Mouse (Mus musculus): ENCODE measurements at regions not wholly inside any gene's neighbourhood (a gene's known extent, or its start where the extent isn't known, plus 50 kb on each side); places are given as distances from the start of the nearest gene placed in this dataset.

GRCm38 (mm10) chr10:103673765-103674164 lies 306.2 kb downstream of the Slc6a15 start:
- Histone ChIP-seq H3K27me3 (replicated peaks; ENCODE audit: control insufficient read depth, insufficient read depth, low read length) (no peaks in the 10 kb centered on the region), H3K4me3 (ENCODE audit: low read depth, low read length) (no peak overlapping the region), H3K4me1 (replicated peaks; ENCODE audit: control insufficient read depth, insufficient read depth, low read length) (no peaks in the 10 kb centered on the region), H3K9ac (ENCODE audit: low read length) (no peak overlapping the region), H3K4me2 (ENCODE audit: low read length) (no peak overlapping the region), H3K27ac (ENCODE audit: low read depth) (no peak overlapping the region), H3K36me3 (ENCODE audit: control insufficient read depth, insufficient read depth, low read length) (no peaks in the 10 kb centered on the region), H3K9me3 (ENCODE audit: control insufficient read depth, low read length) (no peaks in the 10 kb centered on the region)
- ATAC-seq (replicated peaks; ENCODE audit: low FRiP score, low TSS enrichment, low read depth) (no peak), DNase-seq (ENCODE audit: low spot score) (no peak)
- WGBS = 88% methylated on average over 3 of the region's 3 CpGs

GRCm38 (mm10) chr10:103692682-103693081 lies 325.1 kb downstream of the Slc6a15 start:
- Histone ChIP-seq H3K36me3 (ENCODE audit: control insufficient read depth, insufficient read depth, low read length) (no peaks in the 10 kb centered on the region), H3K9ac (ENCODE audit: low read length) (no peak overlapping the region), H3K4me2 (ENCODE audit: low read length) (no peak overlapping the region), H3K27me3 (replicated peaks; ENCODE audit: control insufficient read depth, insufficient read depth, low read length) (no peaks in the 10 kb centered on the region), H3K9me3 (ENCODE audit: control insufficient read depth, low read length) (no peaks in the 10 kb centered on the region), H3K27ac (ENCODE audit: low read depth) (no peak overlapping the region), H3K4me1 (replicated peaks; ENCODE audit: control insufficient read depth, insufficient read depth, low read length) (no peaks in the 10 kb centered on the region), H3K4me3 (ENCODE audit: low read depth, low read length) (no peak overlapping the region)
- WGBS = 49% methylated on average over 2 of the region's 2 CpGs
- ATAC-seq (replicated peaks; ENCODE audit: low FRiP score, low TSS enrichment, low read depth) (no peak), DNase-seq (ENCODE audit: low spot score) (no peak)

- Histone ChIP-seq H3K36me3 (ENCODE audit: control insufficient read depth, insufficient read depth, low read length) (no peaks in the 10 kb centered on the region), H3K4me3 (ENCODE audit: low read depth, low read length) (no peak overlapping the region), H3K27me3 (replicated peaks; ENCODE audit: control insufficient read depth, insufficient read depth, low read length) (no peaks in the 10 kb centered on the region), H3K4me2 (ENCODE audit: low read length) (no peak overlapping the region), H3K27ac (ENCODE audit: low read depth) (no peak overlapping the region), H3K9me3 (ENCODE audit: control insufficient read depth, low read length) (no peaks in the 10 kb centered on the region), H3K4me1 (replicated peaks; ENCODE audit: control insufficient read depth, insufficient read depth, low read length) (no peaks in the 10 kb centered on the region), H3K9ac (ENCODE audit: low read length) (no peak overlapping the region)
- 73% methylated on average over 3 of the region's 3 CpGs for WGBS
- ATAC-seq (replicated peaks; ENCODE audit: low FRiP score, low TSS enrichment, low read depth) (no peak), DNase-seq (ENCODE audit: low spot score) (no peak)
Observed at GRCm38 (mm10) chr10:103715080-103715725, 347.6 kb downstream of the Slc6a15 start.

GRCm38 (mm10) chr10:103718998-103719662 lies 351.5 kb downstream of the Slc6a15 start:
- DNase-seq (ENCODE audit: low spot score) = no peak
- 61% methylated on average over 8 of the region's 8 CpGs for WGBS

GRCm38 (mm10) chr10:103726680-103727079 lies 359.1 kb downstream of the Slc6a15 start:
- Histone ChIP-seq H3K27ac (ENCODE audit: low read depth) (no peak overlapping the region), H3K9ac (ENCODE audit: low read length) (no peak overlapping the region), H3K27me3 (replicated peaks; ENCODE audit: control insufficient read depth, insufficient read depth, low read length) (no peaks in the 10 kb centered on the region), H3K4me2 (ENCODE audit: low read length) (no peak overlapping the region), H3K9me3 (ENCODE audit: control insufficient read depth, low read length) (no peaks in the 10 kb centered on the region), H3K4me1 (replicated peaks; ENCODE audit: control insufficient read depth, insufficient read depth, low read length) (no peaks in the 10 kb centered on the region), H3K4me3 (ENCODE audit: low read depth, low read length) (no peak overlapping the region), H3K36me3 (ENCODE audit: control insufficient read depth, insufficient read depth, low read length) (no peaks in the 10 kb centered on the region)
- ATAC-seq (replicated peaks; ENCODE audit: low FRiP score, low TSS enrichment, low read depth) = no peak
- DNase-seq (ENCODE audit: low spot score) = no peak

More at GRCm38 (mm10) chr10:103718998-103719662, 351.5 kb downstream of the Slc6a15 start:
- Histone ChIP-seq H3K9ac (ENCODE audit: low read length) (no peak overlapping the region), H3K9me3 (ENCODE audit: control insufficient read depth, low read length) (no peaks in the 10 kb centered on the region), H3K4me1 (replicated peaks; ENCODE audit: control insufficient read depth, insufficient read depth, low read length) (no peaks in the 10 kb centered on the region), H3K27ac (ENCODE audit: low read depth) (no peak overlapping the region), H3K27me3 (replicated peaks; ENCODE audit: control insufficient read depth, insufficient read depth, low read length) (no peaks in the 10 kb centered on the region), H3K4me2 (ENCODE audit: low read length) (no peak overlapping the region), H3K4me3 (ENCODE audit: low read depth, low read length) (no peak overlapping the region), H3K36me3 (ENCODE audit: control insufficient read depth, insufficient read depth, low read length) (no peaks in the 10 kb centered on the region)
- ATAC-seq (replicated peaks; ENCODE audit: low FRiP score, low TSS enrichment, low read depth) = no peak

- no peaks in the 10 kb centered on the region for H3K36me3 ChIP-seq (ENCODE audit: control insufficient read depth, insufficient read depth, low read length)
- H3K4me1 ChIP-seq (replicated peaks; ENCODE audit: control insufficient read depth, insufficient read depth, low read length) = no peaks in the 10 kb centered on the region
- no peak for ATAC-seq (replicated peaks; ENCODE audit: low FRiP score, low TSS enrichment, low read depth)
- 69% methylated on average over 1 of the region's 1 CpGs for WGBS
- H3K4me2 ChIP-seq (ENCODE audit: low read length) = no peak overlapping the region
- H3K9ac ChIP-seq (ENCODE audit: low read length) = no peak overlapping the region
- no peak overlapping the region for H3K27ac ChIP-seq (ENCODE audit: low read depth)
- H3K27me3 ChIP-seq (replicated peaks; ENCODE audit: control insufficient read depth, insufficient read depth, low read length) = no peaks in the 10 kb centered on the region
- H3K4me3 ChIP-seq (ENCODE audit: low read depth, low read length) = no peak overlapping the region
- DNase-seq (ENCODE audit: low spot score) = no peak
- no peaks in the 10 kb centered on the region for H3K9me3 ChIP-seq (ENCODE audit: control insufficient read depth, low read length)
Observed at GRCm38 (mm10) chr10:103731522-103731921, 363.9 kb downstream of the Slc6a15 start.

GRCm38 (mm10) chr10:103731981-103732380 lies 364.4 kb downstream of the Slc6a15 start:
- Histone ChIP-seq H3K4me1 (replicated peaks; ENCODE audit: control insufficient read depth, insufficient read depth, low read length) (no peaks in the 10 kb centered on the region), H3K4me3 (ENCODE audit: low read depth, low read length) (no peak overlapping the region), H3K27ac (ENCODE audit: low read depth) (no peak overlapping the region), H3K9ac (ENCODE audit: low read length) (no peak overlapping the region), H3K9me3 (ENCODE audit: control insufficient read depth, low read length) (no peaks in the 10 kb centered on the region), H3K27me3 (replicated peaks; ENCODE audit: control insufficient read depth, insufficient read depth, low read length) (no peaks in the 10 kb centered on the region), H3K36me3 (ENCODE audit: control insufficient read depth, insufficient read depth, low read length) (no peaks in the 10 kb centered on the region), H3K4me2 (ENCODE audit: low read length) (no peak overlapping the region)
- ATAC-seq (replicated peaks; ENCODE audit: low FRiP score, low TSS enrichment, low read depth) = no peak
- WGBS = 71% methylated on average over 5 of the region's 5 CpGs
- no peak for DNase-seq (ENCODE audit: low spot score)

- DNase-seq (ENCODE audit: low spot score) (no peak), ATAC-seq (replicated peaks; ENCODE audit: low FRiP score, low TSS enrichment, low read depth) (no peak)
- Histone ChIP-seq H3K9me3 (ENCODE audit: control insufficient read depth, low read length) (no peaks in the 10 kb centered on the region), H3K4me1 (replicated peaks; ENCODE audit: control insufficient read depth, insufficient read depth, low read length) (no peaks in the 10 kb centered on the region), H3K27ac (ENCODE audit: low read depth) (no peak overlapping the region), H3K27me3 (replicated peaks; ENCODE audit: control insufficient read depth, insufficient read depth, low read length) (no peaks in the 10 kb centered on the region), H3K9ac (ENCODE audit: low read length) (no peak overlapping the region), H3K4me2 (ENCODE audit: low read length) (no peak overlapping the region), H3K4me3 (ENCODE audit: low read depth, low read length) (no peak overlapping the region), H3K36me3 (ENCODE audit: control insufficient read depth, insufficient read depth, low read length) (no peaks in the 10 kb centered on the region)
- WGBS = 76% methylated on average over 1 of the region's 1 CpGs
Observed at GRCm38 (mm10) chr10:103780127-103780526, 362.7 kb upstream of the Gm21293 start.

GRCm38 (mm10) chr10:103784920-103785319 lies 357.9 kb upstream of the Gm21293 start:
- Histone ChIP-seq H3K4me3 (ENCODE audit: low read depth, low read length) (no peak overlapping the region), H3K27ac (ENCODE audit: low read depth) (no peak overlapping the region), H3K36me3 (ENCODE audit: control insufficient read depth, insufficient read depth, low read length) (no peaks in the 10 kb centered on the region), H3K9me3 (ENCODE audit: control insufficient read depth, low read length) (no peaks in the 10 kb centered on the region), H3K4me1 (replicated peaks; ENCODE audit: control insufficient read depth, insufficient read depth, low read length) (no peaks in the 10 kb centered on the region), H3K27me3 (replicated peaks; ENCODE audit: control insufficient read depth, insufficient read depth, low read length) (no peaks in the 10 kb centered on the region), H3K4me2 (ENCODE audit: low read length) (no peak overlapping the region), H3K9ac (ENCODE audit: low read length) (no peak overlapping the region)
- DNase-seq (ENCODE audit: low spot score) = no peak
- no peak for ATAC-seq (replicated peaks; ENCODE audit: low FRiP score, low TSS enrichment, low read depth)
